Mouse (Mus musculus) lung, adult 2 months (tissue): ENCODE results near the gene Dpf3.

Experiments
- CTCF ChIP-seq: fragments of 200-500 bp; IDR thresholded peaks from 2 replicates; pipeline ENCODE4 v1.5.1; 2011; ENCODE audit warnings: mild to moderate bottlenecking, low read length, control low read depth; ENCODE audit not compliant: insufficient read depth
- POLR2A ChIP-seq: fragments of 200-500 bp; IDR thresholded peaks from 2 replicates; pipeline ENCODE4 v1.6.1; 2011; ENCODE audit warnings: low read depth, mild to moderate bottlenecking, control low read depth, low read length, borderline replicate concordance; ENCODE audit errors: extremely low read depth

GRCm38 (mm10) chr12:83495248-83495960 lies 7.9 kb upstream of the Dpf3 start:
- TF ChIP-seq POLR2A: no peak
- no peak for TF ChIP-seq CTCF
